Mouse (Mus musculus): ENCODE data around the gene Npy5r. TPM values are rescaled to one million over a fixed set of nuclear protein-coding genes. Genes with fewer than 3 reads are reported as not detected.

Npy5r gene
- total RNA-seq (2017): not detected in 2 replicates

- ATAC-seq (replicated peaks in 1 of 2; ENCODE audit: insufficient read depth in 1 of 2, low FRiP score in 2 of 2, low TSS enrichment in 1 of 2, low read depth in 1 of 2, poor library complexity in 2 of 2, severe bottlenecking in 2 of 2): no peak
These were observed at the start of gene Npy5r for GRCm38 (mm10) chr8:66687511-66688329. TSS of gene Npy5r (minus strand) at chr8:66688128.

DNA sequence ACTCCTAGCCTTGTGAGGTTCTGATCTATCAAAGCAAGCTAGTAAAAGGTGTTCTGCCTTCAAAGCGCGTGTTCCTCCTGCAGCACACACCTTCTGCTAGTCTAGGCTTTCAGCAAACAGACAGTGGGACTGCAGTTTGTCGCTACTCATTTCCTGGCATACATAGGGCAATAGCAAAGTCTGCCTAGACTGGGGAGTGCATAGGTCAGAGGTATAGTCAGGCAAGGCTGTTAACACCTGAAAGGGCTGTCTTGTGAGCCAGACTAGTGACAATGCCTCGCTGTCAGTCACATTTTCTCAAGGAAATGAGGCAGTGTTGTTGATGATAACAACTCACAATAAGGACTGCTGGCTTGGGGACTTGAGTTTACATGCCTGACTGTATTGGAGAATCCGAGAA, 44.0 kb upstream of the Npy5r start:
- no peak for ATAC-seq (replicated peaks in 1 of 2; ENCODE audit: insufficient read depth in 1 of 2, low FRiP score in 2 of 2, low TSS enrichment in 1 of 2, low read depth in 1 of 2, poor library complexity in 2 of 2, severe bottlenecking in 2 of 2)

DNA sequence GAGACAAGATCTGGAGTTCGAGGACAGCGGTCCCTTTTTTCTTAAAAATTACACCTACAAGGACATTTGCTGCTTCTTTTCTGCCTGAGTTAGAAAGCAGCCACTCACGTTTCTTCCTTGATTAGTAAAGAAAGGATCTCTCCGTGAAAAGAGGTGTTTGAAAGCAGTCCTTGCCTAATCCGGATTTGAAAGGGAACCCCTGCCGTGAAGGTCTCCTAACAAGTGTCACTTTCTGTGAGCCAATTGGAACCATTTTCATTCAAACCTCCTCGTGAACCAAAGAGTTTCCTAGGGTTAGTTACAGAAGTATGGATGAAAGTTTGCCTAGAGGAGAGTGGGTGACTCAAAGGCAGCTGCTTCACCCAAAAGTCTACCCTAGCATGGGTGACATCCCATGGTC, 41.5 kb upstream of the Npy5r start:
- no peak for ATAC-seq (replicated peaks in 1 of 2; ENCODE audit: insufficient read depth in 1 of 2, low FRiP score in 2 of 2, low TSS enrichment in 1 of 2, low read depth in 1 of 2, poor library complexity in 2 of 2, severe bottlenecking in 2 of 2)

DNA sequence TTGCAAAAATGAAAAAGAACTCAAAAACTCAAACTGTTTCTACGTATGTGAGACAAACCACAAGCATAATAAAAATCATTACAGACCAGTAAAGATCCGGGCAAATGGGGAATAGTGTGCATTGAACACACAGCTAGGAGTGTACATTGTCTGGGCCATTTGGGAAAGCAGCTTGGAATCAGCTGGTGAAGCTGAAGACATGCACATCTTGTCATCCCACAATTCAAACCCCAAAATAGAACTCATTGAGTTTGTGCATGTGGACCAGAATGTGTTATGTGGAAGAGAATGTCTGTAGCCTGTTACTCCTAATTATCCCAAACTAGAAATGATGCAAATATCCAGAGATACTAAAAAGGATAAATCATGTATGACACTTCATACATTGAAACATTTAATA, 34.9 kb upstream of the Npy5r start:
- no peak for ATAC-seq (replicated peaks in 1 of 2; ENCODE audit: insufficient read depth in 1 of 2, low FRiP score in 2 of 2, low TSS enrichment in 1 of 2, low read depth in 1 of 2, poor library complexity in 2 of 2, severe bottlenecking in 2 of 2)

- no peak for ATAC-seq (replicated peaks in 1 of 2; ENCODE audit: insufficient read depth in 1 of 2, low FRiP score in 2 of 2, low TSS enrichment in 1 of 2, low read depth in 1 of 2, poor library complexity in 2 of 2, severe bottlenecking in 2 of 2)
These were observed 26.5 kb upstream of the Npy5r start for GRCm38 (mm10) chr8:66714324-66714975.

DNA sequence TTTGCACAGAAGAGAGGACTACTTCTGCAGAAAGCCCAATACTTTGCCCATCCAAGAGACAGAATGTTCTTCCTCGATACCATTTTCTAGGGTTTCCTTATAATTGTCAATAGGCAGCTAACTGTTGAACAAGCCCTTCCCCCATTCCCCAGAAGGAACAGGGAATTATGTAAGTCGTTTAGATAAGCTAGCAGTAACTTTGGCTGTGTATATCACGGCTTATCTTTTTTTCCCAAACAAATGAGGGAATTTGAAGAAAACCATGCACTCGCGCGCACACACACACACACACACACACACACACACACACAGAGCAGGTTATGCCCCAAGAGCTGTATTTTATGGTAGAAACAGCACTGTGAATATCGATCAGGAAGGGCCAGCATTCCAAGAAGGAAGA, 10.9 kb upstream of the Npy5r start:
- ATAC-seq (replicated peaks in 1 of 2; ENCODE audit: insufficient read depth in 1 of 2, low FRiP score in 2 of 2, low TSS enrichment in 1 of 2, low read depth in 1 of 2, poor library complexity in 2 of 2, severe bottlenecking in 2 of 2): no peak

- no peak for ATAC-seq (replicated peaks in 1 of 2; ENCODE audit: insufficient read depth in 1 of 2, low FRiP score in 2 of 2, low TSS enrichment in 1 of 2, low read depth in 1 of 2, poor library complexity in 2 of 2, severe bottlenecking in 2 of 2)
These were observed 10.1 kb upstream of the Npy5r start for GRCm38 (mm10) chr8:66698011-66698410.

DNA sequence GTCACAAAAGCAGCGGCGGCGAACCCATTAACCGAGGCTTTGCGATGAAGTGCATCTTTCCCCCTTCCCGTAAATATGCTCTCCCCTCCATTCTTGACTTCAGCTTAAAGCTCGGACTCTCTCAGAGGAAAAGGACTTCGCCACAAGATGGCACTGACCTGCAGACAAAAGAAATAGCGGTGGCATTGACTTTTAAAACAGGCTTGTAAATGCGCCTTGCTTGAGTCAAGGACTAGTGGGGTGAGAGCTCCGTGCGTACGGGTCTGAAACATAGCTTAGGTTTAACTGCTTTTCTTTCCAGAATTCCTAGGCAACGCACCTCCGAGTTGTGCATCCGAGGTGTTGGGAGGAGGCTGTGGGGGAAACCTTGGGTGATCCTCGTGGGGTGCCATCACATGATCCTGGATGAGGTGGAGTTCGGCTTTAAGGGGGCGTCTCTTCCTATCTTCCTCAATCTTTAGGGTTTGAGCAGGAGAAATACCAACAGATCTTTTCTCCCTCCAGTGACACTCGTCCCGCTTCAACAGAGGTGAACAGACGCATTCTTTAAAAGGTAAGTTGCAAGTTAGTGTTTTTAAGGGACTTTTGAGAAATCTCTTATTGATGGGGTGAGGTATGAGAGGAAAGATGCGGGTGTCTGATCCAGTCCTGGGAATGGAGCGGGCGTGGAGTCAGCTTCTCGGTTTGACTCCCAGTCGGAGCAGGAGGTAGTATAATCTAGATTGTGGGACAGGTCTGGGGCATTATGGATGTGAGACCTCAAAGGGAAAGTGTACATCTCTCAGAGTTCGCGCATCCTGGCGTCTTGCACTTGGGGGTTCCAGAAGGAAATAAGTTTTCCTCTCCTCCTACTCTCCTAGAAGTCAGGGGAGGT, 9.3 kb upstream of the Npy5r start, which contains the start of gene Npy1r:
Gene Npy1r, plus strand, starts transcription at position 223 of the 874 bp plus-strand sequence.
- no peak for ATAC-seq (replicated peaks in 1 of 2; ENCODE audit: insufficient read depth in 1 of 2, low FRiP score in 2 of 2, low TSS enrichment in 1 of 2, low read depth in 1 of 2, poor library complexity in 2 of 2, severe bottlenecking in 2 of 2)

GRCm38 (mm10) chr8:66690402-66690801, 2.5 kb upstream of the Npy5r start:
- no peak for ATAC-seq (replicated peaks in 1 of 2; ENCODE audit: insufficient read depth in 1 of 2, low FRiP score in 2 of 2, low TSS enrichment in 1 of 2, low read depth in 1 of 2, poor library complexity in 2 of 2, severe bottlenecking in 2 of 2)

GRCm38 (mm10) chr8:66688799-66689198, 871 bp upstream of the Npy5r start:
- no peak for ATAC-seq (replicated peaks in 1 of 2; ENCODE audit: insufficient read depth in 1 of 2, low FRiP score in 2 of 2, low TSS enrichment in 1 of 2, low read depth in 1 of 2, poor library complexity in 2 of 2, severe bottlenecking in 2 of 2)

- ATAC-seq (replicated peaks in 1 of 2; ENCODE audit: insufficient read depth in 1 of 2, low FRiP score in 2 of 2, low TSS enrichment in 1 of 2, low read depth in 1 of 2, poor library complexity in 2 of 2, severe bottlenecking in 2 of 2): no peak
These were observed 467 bp upstream of the Npy5r start for GRCm38 (mm10) chr8:66688395-66688794.

GRCm38 (mm10) chr8:66681261-66681660, 6.7 kb downstream of the Npy5r start:
- ATAC-seq (replicated peaks in 1 of 2; ENCODE audit: insufficient read depth in 1 of 2, low FRiP score in 2 of 2, low TSS enrichment in 1 of 2, low read depth in 1 of 2, poor library complexity in 2 of 2, severe bottlenecking in 2 of 2): no peak

- no peak for ATAC-seq (replicated peaks in 1 of 2; ENCODE audit: insufficient read depth in 1 of 2, low FRiP score in 2 of 2, low TSS enrichment in 1 of 2, low read depth in 1 of 2, poor library complexity in 2 of 2, severe bottlenecking in 2 of 2)
These were observed 57.2 kb downstream of the Npy5r start for GRCm38 (mm10) chr8:66630721-66631120.

Other genes starting within 250 kb of the Npy5r start
- gene Tma16, start 201.6 kb downstream of the Npy5r start, total RNA-seq (2017): 45.2 and 50.4 TPM in 2 replicates
- not detected in 2 replicates for gene Tktl2, start 176.4 kb downstream of the Npy5r start, total RNA-seq (2017)
- gene Npy1r, start 9.1 kb upstream of the Npy5r start, total RNA-seq (2017): not detected in 2 replicates
- 14.2 and 15.5 TPM in 2 replicates for gene Naf1, start 172.1 kb upstream of the Npy5r start, total RNA-seq (2017)